Comparison of ENCODE assay signal across 9 mouse cellular contexts in the genomic region with DNA sequence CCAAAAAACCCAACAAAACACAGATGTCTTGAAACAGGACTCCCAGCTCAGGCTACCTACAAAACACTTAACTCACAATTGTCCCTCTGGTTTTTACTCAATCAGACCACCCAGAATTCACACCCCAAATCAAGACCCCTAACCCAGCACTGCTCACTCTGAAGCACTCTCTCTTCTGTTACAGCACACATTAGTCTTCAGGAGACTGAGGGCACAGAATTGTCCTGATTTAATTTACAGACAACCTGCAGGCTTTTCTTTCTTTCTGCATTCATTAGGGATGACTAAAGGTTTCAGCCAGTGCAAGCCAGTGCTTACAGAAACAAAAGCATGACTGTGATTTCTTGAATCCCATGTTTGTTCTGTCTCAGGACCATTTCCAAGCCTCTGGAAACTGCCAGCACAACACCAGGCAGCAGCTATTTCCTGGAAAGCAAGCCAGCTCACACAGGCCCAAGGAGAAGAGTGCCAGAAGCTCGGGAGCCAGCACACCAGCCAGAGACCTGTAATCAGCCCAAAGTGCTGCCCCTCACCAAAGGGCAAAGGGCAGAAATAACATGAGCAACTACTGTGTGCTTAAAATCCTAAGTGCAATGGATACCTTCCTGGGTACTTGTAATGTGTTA. TPM values are rescaled to one million over a fixed set of nuclear protein-coding genes. Genes with fewer than 3 reads are reported as not detected.
DNase-seq lines count a peak whose midpoint lies in the region; ATAC-seq lines count a peak whose summit lies in the region.
"Had no signal": no experiment of that assay in that cellular context is flagged by ENCODE, and none has a peak within 500 bp of the region (broad histone marks: within the 10 kb centered on the region; RNA-seq: fewer than 3 reads in every experiment).

No protein-coding gene starts in this region.

- 33% methylated on average over 1 of the region's 1 CpGs for WGBS in neural tube, embryonic 12.5 days
- 82% methylated on average over 1 of the region's 1 CpGs for WGBS in midbrain, embryonic 10.5 days

- no peak overlapping the region for H3K4me2 ChIP-seq in neural tube, embryonic 12.5 days (replicated peaks)

- no peak overlapping the region for H3K9ac ChIP-seq in neural tube, embryonic 12.5 days

- no peak overlapping the region for H3K4me3 ChIP-seq in neural tube, embryonic 12.5 days
- no peak overlapping the region for H3K4me3 ChIP-seq in midbrain, embryonic 10.5 days

- peak; percentile 12 for DNase-seq in cerebellum, adult 11-12 months
- DNase-seq in cerebellum, adult 11 months = no peak
- DNase-seq in neural tube, embryonic 10.5 days (ENCODE audit: extremely low spot score, low spot score) = no peak
- DNase-seq in layer of hippocampus, adult 18-20 months (ENCODE audit: low spot score in 2 of 2) = peak; percentile 19 to 63
- peak; percentile 15 for DNase-seq in ovary, postnatal 36 days (ENCODE audit: low spot score)
- no peak for DNase-seq in midbrain, embryonic 10.5 days (ENCODE audit: low spot score)
- DNase-seq in testis, postnatal 14 days (ENCODE audit: low spot score) = no peak

- ATAC-seq in neural tube, embryonic 12.5 days (ENCODE audit: low FRiP score, low read depth) = peak; percentile 37; the same call in 1 of the 2 replicates

- H3K27ac ChIP-seq in neural tube, embryonic 12.5 days = no peak overlapping the region
- H3K27ac ChIP-seq in midbrain, embryonic 10.5 days (replicated peaks) = no peak overlapping the region
- H3K27ac ChIP-seq: macrophage had no signal

- peaks cover 58% of the 10 kb centered on the region for H3K36me3 ChIP-seq in neural tube, embryonic 12.5 days
- H3K36me3 ChIP-seq in midbrain, embryonic 10.5 days = peaks cover 91% of the 10 kb centered on the region

- peaks cover 3% of the 10 kb centered on the region; the same call in 1 of the 2 replicates for H3K4me1 ChIP-seq in neural tube, embryonic 12.5 days
- H3K4me1 ChIP-seq in midbrain, embryonic 10.5 days = no peaks in the 10 kb centered on the region

- no peaks in the 10 kb centered on the region for H3K27me3 ChIP-seq in neural tube, embryonic 12.5 days (replicated peaks)
- no peaks in the 10 kb centered on the region for H3K27me3 ChIP-seq in midbrain, embryonic 10.5 days (ENCODE audit: low read depth, poor library complexity, severe bottlenecking)

- H3K9me3 ChIP-seq in neural tube, embryonic 12.5 days = no peaks in the 10 kb centered on the region
- H3K9me3 ChIP-seq in midbrain, embryonic 10.5 days (replicated peaks) = no peaks in the 10 kb centered on the region

RNA-seq across cellular contexts. Expression of a gene that starts 11.1 kb away (rescaled TPM):
- 34.8 and 39.9 TPM in 2 replicates for polyA plus RNA-seq in neural tube, embryonic 12.5 days (2016; fragmentation: Nextera tagmentation; extraction: Ambion mirVana)
- total RNA-seq in layer of hippocampus, adult 18-20 months (2021) = 10 to 100 TPM; 10.6 to 16.7 TPM
- 51.9 and 54.3 TPM in 2 replicates for polyA plus RNA-seq in midbrain, embryonic 10.5 days (2016; fragmentation: Nextera tagmentation; extraction: Ambion mirVana)

RNA-seq across cellular contexts. Expression of a gene that starts 11.3 kb away (rescaled TPM):
- polyA plus RNA-seq in neural tube, embryonic 12.5 days (2016; fragmentation: Nextera tagmentation; extraction: Ambion mirVana) = 38.1 and 42.7 TPM in 2 replicates
- 10 to 100 TPM; 79.6 to 80.9 TPM for total RNA-seq in layer of hippocampus, adult 18-20 months (2021)
- 25.3 and 30.4 TPM in 2 replicates for polyA plus RNA-seq in midbrain, embryonic 10.5 days (2016; fragmentation: Nextera tagmentation; extraction: Ambion mirVana)

RNA-seq across cellular contexts. Expression of a gene that starts 51.1 kb away (rescaled TPM):
- polyA plus RNA-seq in neural tube, embryonic 12.5 days (2016; fragmentation: Nextera tagmentation; extraction: Ambion mirVana) = 0.72 and 1.0 TPM in 2 replicates
- 100 to 1,000 TPM; 220 TPM for total RNA-seq in layer of hippocampus, adult 18-20 months (2021)
- 0.05 and 0.39 TPM in 2 replicates for polyA plus RNA-seq in midbrain, embryonic 10.5 days (2016; fragmentation: Nextera tagmentation; extraction: Ambion mirVana)
- polyA plus RNA-seq: macrophage had no signal

Comparison
In these comparisons a context has a peak if more than half of its experiments do, and no peak if none do; other contexts are left out.
1. DNase-seq: peak in cerebellum, adult 11-12 months (single experiment), layer of hippocampus, adult 18-20 months (2 of 2) and ovary, postnatal 36 days (single experiment); none in cerebellum, adult 11 months (single experiment), neural tube, embryonic 10.5 days (single experiment), midbrain, embryonic 10.5 days (single experiment) and testis, postnatal 14 days (single experiment).